In the genomic region with DNA sequence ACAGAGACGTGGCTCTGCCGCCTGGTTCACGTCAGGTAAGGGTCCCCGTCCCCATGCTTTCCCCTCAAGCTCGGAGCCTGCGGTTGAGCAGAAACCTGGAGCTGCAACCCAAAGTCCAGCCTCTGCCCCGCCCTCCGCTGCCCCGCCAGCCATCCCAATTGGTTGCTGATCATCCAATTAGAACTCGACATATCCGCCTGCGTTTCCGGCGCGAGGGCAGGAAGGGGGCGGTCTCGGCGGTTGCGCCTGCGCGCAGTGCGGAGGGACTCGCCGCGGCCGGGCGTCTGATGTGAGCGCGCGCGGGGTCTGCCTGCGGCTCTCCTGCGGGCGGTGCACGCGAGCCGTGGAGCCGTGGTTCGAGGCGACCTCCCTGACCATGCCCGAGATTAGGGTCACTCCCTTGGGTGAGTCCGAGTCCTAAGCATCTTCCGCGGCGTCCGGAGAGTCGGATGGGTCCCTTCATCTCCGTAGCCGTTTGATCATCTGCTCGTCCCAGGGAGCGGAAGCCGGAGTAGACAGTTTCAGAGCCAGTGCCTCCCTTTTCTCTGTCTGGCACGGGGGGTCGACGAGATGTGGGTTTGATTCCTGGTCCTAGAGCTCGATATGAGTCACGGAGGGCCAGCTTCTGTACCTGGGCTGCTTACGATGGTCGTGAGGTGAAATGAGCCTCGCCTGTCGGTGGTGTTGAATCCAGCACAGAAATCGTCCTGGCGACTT, we compare ENCODE assay signal across 8 mouse cellular contexts. TPM values are rescaled to one million over a fixed set of nuclear protein-coding genes. Genes with fewer than 3 reads are reported as not detected.
DNase-seq lines count a peak whose midpoint lies in the region; ATAC-seq and TF ChIP-seq lines count a peak whose summit lies in the region.

A gene (minus strand): TSS at position 124 of the 717 bp plus-strand sequence.
A gene (plus strand): TSS at position 230 of the 717 bp plus-strand sequence.

- H3K4me1 ChIP-seq in cortical plate, adult 2 months (ENCODE audit: control insufficient read depth, insufficient read depth, low read length): peaks cover 2% of the 10 kb centered on the region; the same call in 1 of the 2 replicates

- TF ChIP-seq POLR2A in cortical plate, adult 2 months (IDR thresholded peaks at IDR 0.05; ENCODE audit: extremely low read depth, insufficient read depth, low read length): peak; percentile 72

- H3K4me3 ChIP-seq in cortical plate, adult 2 months (ENCODE audit: insufficient read depth, low read length): peak within 1 kb of the TSS; percentile 96

- TF ChIP-seq CTCF in cortical plate, adult 2 months (IDR thresholded peaks at IDR 0.05; ENCODE audit: extremely low read depth, insufficient read depth, low read length): no peak

- H3K27ac ChIP-seq in cortical plate, adult 2 months (ENCODE audit: insufficient read depth, low read length): no peak within 1 kb of the TSS

- DNase-seq in gastrocnemius, postnatal 10 days: peak; percentile 97
- peak; percentile 97 for DNase-seq in induced T-regulatory cell, adult 2 months (ENCODE audit: low read depth)
- DNase-seq in left cerebral cortex, adult 9 months (ENCODE audit: low spot score in 2 of 2): peak; percentile 88 to 95
- peak; percentile 97 for DNase-seq in right cerebral cortex, postnatal 14 days
- peak; percentile 94 to 97 for DNase-seq in urinary bladder, postnatal 36 days (ENCODE audit: low spot score in 2 of 2)

- ATAC-seq in activated CD4-positive, CD25-positive, alpha-beta regulatory T cell, adult 4 months: peak; percentile 96
- peak; percentile 97 for ATAC-seq in megakaryocyte progenitor cell, adult 5-6 weeks (replicated peaks; ENCODE audit: poor library complexity)

RNA-seq across cellular contexts. Expression of the first gene that starts in this region (rescaled TPM):
- 10 to 100 TPM; 17.7 to 18.0 TPM for polyA plus RNA-seq in activated CD4-positive, CD25-positive, alpha-beta regulatory T cell, adult 4 months (2017; shearing (Covaris generic))
- polyA plus RNA-seq in cortical plate, adult 2 months (2012; rRNA removed): 19.7 and 21.9 TPM in 2 replicates
- total RNA-seq in gastrocnemius, postnatal 10 days (2021): 10 to 100 TPM; 13.6 to 20.5 TPM
- 7.6 and 7.8 TPM in 2 replicates for total RNA-seq in megakaryocyte progenitor cell, adult 5-6 weeks (2015)
- total RNA-seq in megakaryocyte progenitor cell, adult 5-6 weeks (2017): 8.8 and 9.2 TPM in 2 replicates

RNA-seq across cellular contexts. Expression of the second gene that starts in this region (rescaled TPM):
- 10 to 100 TPM; 82.2 to 87.0 TPM for polyA plus RNA-seq in activated CD4-positive, CD25-positive, alpha-beta regulatory T cell, adult 4 months (2017; shearing (Covaris generic))
- polyA plus RNA-seq in cortical plate, adult 2 months (2012; rRNA removed): 39.4 and 42.5 TPM in 2 replicates
- 10 to 100 TPM; 18.9 to 21.7 TPM for total RNA-seq in gastrocnemius, postnatal 10 days (2021)
- 26.8 and 47.5 TPM in 2 replicates for total RNA-seq in megakaryocyte progenitor cell, adult 5-6 weeks (2015)
- total RNA-seq in megakaryocyte progenitor cell, adult 5-6 weeks (2017): 28.5 and 35.9 TPM in 2 replicates
